Mouse (Mus musculus) hindbrain, embryonic 10.5 days (tissue): ENCODE results near the gene Dpp7. TPM values are rescaled to one million over a fixed set of nuclear protein-coding genes. Genes with fewer than 3 reads are reported as not detected.

Experiments used
- DNase-seq: peaks from one replicate; pipeline ENCODE4 v3.0.0-alpha.2; 2017; ENCODE audit warnings: low spot score
- H3K27ac ChIP-seq: fragments of 300-500 bp; sonication (generic); 2 replicates; pipeline ENCODE4 v1.5.1; 2016; ENCODE audit warnings: mild to moderate bottlenecking, moderate library complexity
- H3K27me3 ChIP-seq: fragments of 300-500 bp; sonication (generic); 2 replicates; pipeline ENCODE4 v1.6.1; 2016; ENCODE audit warnings: mild to moderate bottlenecking; ENCODE audit not compliant: poor library complexity, insufficient read depth, severe bottlenecking
- H3K36me3 ChIP-seq: fragments of 300-500 bp; sonication (generic); 2 replicates; pipeline ENCODE4 v1.6.1; 2016; ENCODE audit warnings: mild to moderate bottlenecking, moderate library complexity
- H3K4me1 ChIP-seq: fragments of 300-500 bp; sonication (generic); replicated peaks from 2 replicates; pipeline ENCODE4 v1.6.1; 2016; ENCODE audit warnings: mild to moderate bottlenecking
- H3K4me3 ChIP-seq: fragments of 300-500 bp; sonication (generic); 2 replicates; pipeline ENCODE4 v1.5.1; 2016; ENCODE audit warnings: mild to moderate bottlenecking, moderate library complexity
- H3K9me3 ChIP-seq: fragments of 300-500 bp; sonication (generic); 2 replicates; pipeline ENCODE4 v1.6.1; 2016; ENCODE audit warnings: mild to moderate bottlenecking, moderate library complexity
- WGBS: fragments of 180-500 bp; shearing (Covaris S2); methylation state at CpG from one replicate; pipeline ENCODE4 v1.1.7; 2016; 5-methylcytosine and 5-hydroxymethylcytosine counted together
- polyA plus RNA-seq: library from polyadenylated mRNA; unstranded; fragments of >200 nt; fragmentation: Nextera tagmentation; extraction: Ambion mirVana; gene quantifications from 2 replicates; pipeline ENCODE4 v1.2.1, GENCODE M21; 2016

Dpp7 gene
- polyA plus RNA-seq, 1 experiment from 2014 or later: 21.1 TPM

DNA sequence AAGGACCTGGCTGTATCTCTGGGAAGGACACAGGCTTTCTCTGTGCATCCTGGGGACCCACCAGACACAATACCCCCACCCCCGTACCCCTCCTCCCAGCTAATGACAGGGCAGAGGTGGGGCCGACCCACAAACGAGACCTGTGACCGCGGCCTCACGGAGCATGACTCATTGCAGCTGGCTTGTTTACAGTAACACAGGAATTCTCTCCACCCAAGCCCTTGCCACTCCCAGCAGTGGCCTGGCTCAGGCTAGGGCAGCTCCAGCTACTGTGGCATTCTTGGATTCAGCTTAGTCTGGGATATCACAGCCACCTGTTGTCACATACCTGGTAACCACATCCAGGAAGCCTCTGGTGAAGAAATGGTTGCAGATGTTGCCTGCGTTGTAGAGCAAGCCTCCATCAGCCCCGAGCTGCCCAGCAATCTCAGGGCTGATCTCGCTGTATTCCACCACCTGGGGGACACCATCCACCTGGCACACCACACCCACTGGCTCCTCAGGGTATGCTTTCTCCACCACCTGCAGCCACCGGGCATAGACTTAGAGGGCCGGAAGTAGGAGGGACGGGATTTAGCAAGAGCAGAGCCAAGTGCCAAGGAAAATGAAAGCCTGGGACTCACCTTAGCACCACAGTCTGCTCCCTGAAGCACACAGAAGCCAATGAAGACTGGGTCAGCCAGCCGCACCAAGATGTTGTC is 7.5 kb upstream of the Dpp7 start:
- H3K36me3 ChIP-seq: no peaks in the 10 kb centered on the region
- no peak for DNase-seq
- H3K9me3 ChIP-seq: no peaks in the 10 kb centered on the region
- H3K27me3 ChIP-seq: peaks cover 46% of the 10 kb centered on the region
- WGBS: 67% methylated on average over 13 of the region's 13 CpGs
- no peak overlapping the region for H3K4me3 ChIP-seq
- H3K27ac ChIP-seq: no peak overlapping the region
- peaks cover 12% of the 10 kb centered on the region for H3K4me1 ChIP-seq

DNA sequence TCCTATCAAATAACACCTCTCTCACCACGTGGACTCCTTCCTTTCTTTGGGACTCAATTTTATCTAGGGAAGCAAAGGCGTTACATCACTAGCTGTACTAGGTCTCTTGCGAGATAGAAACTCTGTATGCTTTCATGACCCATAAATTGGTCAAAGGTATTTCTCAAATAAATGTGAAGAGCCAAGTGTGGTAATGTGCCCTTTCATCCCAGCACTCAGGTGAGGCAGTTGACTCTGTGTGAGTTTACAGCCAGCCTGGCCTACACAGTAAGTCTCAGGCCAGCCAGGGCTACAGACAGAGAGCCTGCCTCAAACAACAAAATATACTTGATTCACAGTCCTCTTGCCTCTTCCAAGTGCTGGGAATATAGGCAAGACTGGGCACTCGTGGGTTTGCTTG is 3.7 kb upstream of the Dpp7 start:
- no peak for DNase-seq
- H3K27me3 ChIP-seq: peaks cover 26% of the 10 kb centered on the region
- H3K9me3 ChIP-seq: no peaks in the 10 kb centered on the region
- H3K4me3 ChIP-seq: no peak overlapping the region
- H3K4me1 ChIP-seq: peaks cover 24% of the 10 kb centered on the region
- H3K36me3 ChIP-seq: 0 out of 2 replicates have a peak, but pooled peaks cover 3% of the 10 kb centered on the region
- no peak overlapping the region for H3K27ac ChIP-seq
- WGBS: 82% methylated on average over 4 of the region's 4 CpGs

DNA sequence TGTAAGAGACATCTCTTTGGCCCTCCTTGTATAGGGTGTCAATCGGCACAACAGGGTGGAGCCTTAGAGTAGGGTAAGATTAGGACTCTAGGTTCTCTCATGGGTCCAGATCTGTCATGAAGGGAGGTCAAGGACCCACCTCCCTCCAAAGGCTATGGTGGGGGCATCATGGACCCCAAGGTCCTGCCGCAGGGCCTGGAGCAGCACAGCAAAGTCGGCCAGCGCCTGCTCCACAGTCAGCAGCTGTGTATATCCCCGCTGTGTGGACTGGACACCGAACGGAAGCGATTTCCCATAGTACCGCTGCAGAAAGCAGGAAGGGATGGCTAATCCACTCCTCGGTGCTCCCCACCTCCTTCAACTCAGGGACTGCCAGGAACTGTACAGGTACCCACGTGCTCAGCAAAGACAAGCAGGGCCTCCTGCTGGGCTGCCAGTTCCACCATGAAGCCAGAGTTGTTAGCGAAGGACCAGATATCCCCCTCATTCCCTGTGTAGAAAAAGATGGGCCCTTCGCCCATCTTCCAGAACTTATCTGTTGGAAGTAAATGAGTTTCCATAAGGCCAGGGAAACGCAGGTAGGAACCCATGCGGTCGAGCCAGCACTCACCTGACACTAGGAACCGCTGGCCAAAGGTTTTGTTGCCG is 616 bp downstream of the Dpp7 start:
- no peak for DNase-seq
- 41% methylated on average over 18 of the region's 18 CpGs for WGBS
- H3K27me3 ChIP-seq: no peaks in the 10 kb centered on the region
- peak overlapping the region; percentile 63 for H3K4me3 ChIP-seq
- H3K36me3 ChIP-seq: peaks cover 42% of the 10 kb centered on the region
- peak overlapping the region; percentile 86 for H3K27ac ChIP-seq
- H3K4me1 ChIP-seq: peaks cover 23% of the 10 kb centered on the region
- no peaks in the 10 kb centered on the region for H3K9me3 ChIP-seq

DNA sequence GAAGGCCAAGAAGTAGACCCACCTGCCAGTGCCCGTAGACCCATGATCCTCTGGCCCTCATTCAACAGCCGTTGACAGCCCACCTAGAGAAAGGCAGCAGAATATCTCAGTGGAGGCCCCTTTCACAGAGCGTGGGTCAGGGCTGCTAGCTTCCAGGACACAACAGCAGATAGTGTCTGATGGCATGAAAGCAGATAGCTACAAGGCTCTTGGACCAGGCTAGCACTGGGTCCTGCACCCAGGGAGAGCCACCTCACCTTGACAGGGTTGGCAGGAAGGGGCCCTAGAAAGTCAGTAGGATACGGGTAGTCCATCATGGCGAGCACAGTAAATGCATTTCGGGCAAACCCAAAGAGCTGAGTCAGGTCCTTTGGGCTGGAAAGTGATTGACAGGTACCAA is 1.9 kb downstream of the Dpp7 start:
- Histone ChIP-seq H3K27ac (no peak overlapping the region), H3K4me3 (no peak overlapping the region), H3K9me3 (no peaks in the 10 kb centered on the region), H3K4me1 (peaks cover 23% of the 10 kb centered on the region), H3K36me3 (peaks cover 56% of the 10 kb centered on the region), H3K27me3 (no peaks in the 10 kb centered on the region)
- WGBS: 88% methylated on average over 6 of the region's 6 CpGs
- no peak for DNase-seq

DNA sequence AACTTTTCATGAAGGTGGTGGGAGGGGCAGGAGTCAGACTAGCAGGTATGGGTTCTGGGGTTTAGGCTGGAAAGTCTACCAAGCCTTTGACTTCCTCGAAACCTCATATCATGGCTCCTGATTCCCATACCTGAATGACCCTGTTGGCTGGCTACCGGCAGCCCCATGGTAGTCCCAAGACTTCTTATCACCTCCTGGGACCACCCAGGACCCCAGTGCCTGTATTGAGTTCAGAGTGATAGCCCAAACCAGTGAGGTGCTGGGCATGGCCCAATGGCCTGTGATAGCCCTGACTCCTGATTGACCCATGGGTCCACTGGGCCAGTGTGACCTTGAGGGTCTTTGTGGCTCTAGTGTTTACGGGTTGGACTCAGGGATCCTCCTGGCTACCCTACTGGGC is 5.5 kb downstream of the Dpp7 start:
- H3K9me3 ChIP-seq: no peaks in the 10 kb centered on the region
- H3K27me3 ChIP-seq: no peaks in the 10 kb centered on the region
- WGBS: 96% methylated on average over 3 of the region's 3 CpGs
- no peak overlapping the region for H3K27ac ChIP-seq
- peaks cover 91% of the 10 kb centered on the region for H3K36me3 ChIP-seq
- no peak overlapping the region for H3K4me3 ChIP-seq
- H3K4me1 ChIP-seq: peaks cover 10% of the 10 kb centered on the region
- DNase-seq: no peak

DNA sequence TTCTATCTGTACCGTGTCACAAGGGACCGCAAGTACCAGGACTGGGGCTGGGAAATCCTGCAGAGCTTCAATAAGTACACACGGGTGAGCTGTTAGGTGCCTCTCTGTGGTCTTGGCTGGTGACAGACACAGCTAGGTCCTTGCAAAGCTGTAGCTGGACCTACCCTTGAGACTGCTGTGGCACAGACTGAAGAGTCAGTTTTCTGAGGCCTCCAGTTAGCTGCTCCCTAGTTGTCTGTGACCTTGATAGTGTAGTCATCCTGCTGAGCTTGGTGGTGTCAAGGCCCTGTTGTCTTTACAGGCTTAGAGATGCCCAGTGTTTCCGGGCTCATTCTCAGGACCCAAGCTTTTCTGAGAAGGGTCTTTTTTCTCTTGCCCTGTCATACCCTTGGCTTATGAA is 6.7 kb downstream of the Dpp7 start:
- no peak for DNase-seq
- Histone ChIP-seq H3K4me1 (no peaks in the 10 kb centered on the region), H3K4me3 (no peak overlapping the region), H3K36me3 (peaks cover 99% of the 10 kb centered on the region), H3K27ac (no peak overlapping the region), H3K9me3 (no peaks in the 10 kb centered on the region), H3K27me3 (no peaks in the 10 kb centered on the region)
- WGBS: 94% methylated on average over 4 of the region's 4 CpGs

DNA sequence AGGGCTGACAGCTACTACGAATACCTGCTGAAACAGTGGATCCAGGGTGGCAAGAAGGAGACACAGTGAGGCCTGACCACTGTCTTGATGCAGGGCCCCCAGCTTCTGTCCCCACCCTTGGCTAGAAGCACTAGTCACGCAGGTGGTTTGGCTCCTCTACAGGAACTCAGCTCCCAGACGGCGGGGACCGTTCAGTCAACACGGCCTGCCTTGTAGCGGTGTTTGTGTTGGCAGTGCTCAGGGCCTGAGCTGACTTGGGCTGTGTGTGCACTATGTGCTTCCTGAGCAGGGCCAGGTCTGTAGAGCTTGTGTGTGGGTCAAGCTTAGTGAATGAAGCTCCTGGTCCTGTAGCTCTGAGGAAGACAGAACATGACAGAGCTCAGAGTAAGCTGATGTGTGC is 8.0 kb downstream of the Dpp7 start:
- Histone ChIP-seq H3K27ac (no peak overlapping the region), H3K9me3 (no peaks in the 10 kb centered on the region), H3K4me3 (no peak overlapping the region), H3K27me3 (no peaks in the 10 kb centered on the region), H3K4me1 (no peaks in the 10 kb centered on the region), H3K36me3 (peaks cover 100% of the 10 kb centered on the region)
- DNase-seq: no peak
- WGBS: 95% methylated on average over 7 of the region's 7 CpGs

DNA sequence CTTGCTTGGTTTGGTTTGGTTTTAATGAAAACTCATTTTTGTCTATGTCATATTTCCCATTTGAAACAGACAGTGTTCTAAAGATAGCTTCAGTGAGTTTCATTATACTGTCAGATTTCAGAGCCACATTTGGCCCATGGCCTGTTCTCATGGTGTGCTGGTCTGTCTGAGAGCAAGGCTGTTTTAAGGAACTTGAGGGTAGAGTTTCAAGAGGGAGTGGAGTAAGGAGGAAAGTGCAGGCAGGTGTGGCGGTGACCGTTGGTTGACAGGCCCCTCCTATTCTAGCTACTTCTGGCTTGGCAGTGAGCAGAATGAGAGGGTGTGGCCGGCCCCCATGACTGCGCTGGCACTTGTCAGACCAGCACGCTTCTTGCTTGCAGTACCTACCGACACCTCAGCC is 17.9 kb downstream of the Dpp7 start:
- 95% methylated on average over 6 of the region's 6 CpGs for WGBS

DNA sequence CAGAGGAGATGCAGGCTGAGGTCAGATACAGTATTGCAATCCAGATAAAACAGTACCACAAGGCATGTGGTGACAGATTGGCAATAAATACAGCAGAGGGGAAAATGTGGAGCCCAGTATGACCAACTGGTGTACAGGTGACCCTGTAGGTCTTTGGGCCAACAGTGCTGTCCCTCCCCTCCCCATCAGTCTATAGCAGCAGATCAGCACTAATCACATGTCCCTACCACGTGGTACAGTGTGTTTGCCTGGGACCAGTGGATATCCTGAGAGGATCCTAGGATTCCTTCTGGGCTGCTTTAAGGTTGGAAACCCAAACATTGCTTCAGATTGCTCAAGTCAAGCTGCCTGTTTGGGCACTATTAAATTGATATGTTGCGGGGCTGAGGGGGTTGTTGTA is 22.6 kb downstream of the Dpp7 start:
- no peak for DNase-seq

More for the DNA sequence above, 17.9 kb downstream of the Dpp7 start:
- no peak overlapping the region for H3K27ac ChIP-seq
- H3K4me3 ChIP-seq: no peak overlapping the region
- no peak for DNase-seq
- H3K9me3 ChIP-seq: no peaks in the 10 kb centered on the region
- peaks cover 17% of the 10 kb centered on the region for H3K4me1 ChIP-seq
- peaks cover 93% of the 10 kb centered on the region for H3K36me3 ChIP-seq
- no peaks in the 10 kb centered on the region for H3K27me3 ChIP-seq

DNA sequence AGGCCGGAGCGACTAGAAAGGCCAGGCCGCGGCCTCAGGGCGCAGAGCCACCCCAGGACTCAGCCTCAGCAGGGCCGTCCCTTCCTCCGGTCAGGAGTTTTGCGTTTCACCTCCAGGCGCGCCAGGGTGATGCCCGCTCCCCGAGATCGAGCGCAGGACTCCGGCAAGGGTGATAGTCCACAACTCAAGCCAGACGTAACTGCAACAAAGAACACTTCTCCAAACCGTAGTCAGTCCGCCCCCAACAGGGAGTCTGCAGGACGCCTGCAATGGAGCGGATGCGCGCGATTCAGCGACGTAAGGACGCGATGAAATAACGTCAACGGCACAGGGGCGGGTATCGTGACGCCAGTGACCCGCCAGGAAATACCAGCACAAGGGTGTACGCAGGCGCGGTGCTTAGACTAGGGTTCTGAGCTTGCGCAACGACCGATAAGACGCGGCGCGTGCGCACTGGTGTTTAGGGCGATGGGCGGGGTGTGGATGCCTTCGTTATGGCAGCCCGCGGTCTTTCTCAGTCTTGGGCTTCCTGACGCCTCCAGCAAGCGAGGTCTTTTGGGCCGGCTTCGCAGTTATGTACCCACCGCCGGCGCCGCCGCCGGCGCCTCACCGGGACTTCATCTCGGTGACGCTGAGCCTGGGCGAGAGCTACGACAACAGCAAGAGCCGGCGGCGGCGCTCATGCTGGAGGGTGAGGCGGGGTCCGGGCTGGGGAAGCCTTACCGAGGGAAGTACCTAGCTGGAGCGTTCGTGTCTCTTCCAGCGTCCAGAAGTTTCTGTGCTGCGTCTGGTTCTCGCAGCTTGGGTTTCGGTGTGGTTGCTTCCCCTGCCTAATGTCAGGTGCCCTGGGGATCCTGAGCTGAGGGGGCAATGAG is 23.6 kb downstream of the Dpp7 start, which contains the start of gene Man1b1:
TSS of gene Man1b1 (plus strand) at position 53 of the 875 bp plus-strand sequence.
- peak within 1 kb of the TSS; percentile 95 for H3K27ac ChIP-seq
- H3K27me3 ChIP-seq: no peaks in the 10 kb centered on the region
- no peaks in the 10 kb centered on the region for H3K9me3 ChIP-seq
- under 1% methylated on average over 78 of the region's 78 CpGs for WGBS
- H3K4me3 ChIP-seq: peak within 1 kb of the TSS; percentile 85
- H3K36me3 ChIP-seq: peaks cover 41% of the 10 kb centered on the region
- DNase-seq: peak; percentile 99
- H3K4me1 ChIP-seq: peaks cover 29% of the 10 kb centered on the region

More for the DNA sequence above, 22.6 kb downstream of the Dpp7 start:
- H3K4me1 ChIP-seq: peaks cover 29% of the 10 kb centered on the region
- H3K27me3 ChIP-seq: no peaks in the 10 kb centered on the region
- peak overlapping the region; percentile 85 for H3K4me3 ChIP-seq
- H3K9me3 ChIP-seq: no peaks in the 10 kb centered on the region
- H3K36me3 ChIP-seq: peaks cover 51% of the 10 kb centered on the region
- 74% methylated on average over 2 of the region's 2 CpGs for WGBS
- no peak overlapping the region for H3K27ac ChIP-seq

DNA sequence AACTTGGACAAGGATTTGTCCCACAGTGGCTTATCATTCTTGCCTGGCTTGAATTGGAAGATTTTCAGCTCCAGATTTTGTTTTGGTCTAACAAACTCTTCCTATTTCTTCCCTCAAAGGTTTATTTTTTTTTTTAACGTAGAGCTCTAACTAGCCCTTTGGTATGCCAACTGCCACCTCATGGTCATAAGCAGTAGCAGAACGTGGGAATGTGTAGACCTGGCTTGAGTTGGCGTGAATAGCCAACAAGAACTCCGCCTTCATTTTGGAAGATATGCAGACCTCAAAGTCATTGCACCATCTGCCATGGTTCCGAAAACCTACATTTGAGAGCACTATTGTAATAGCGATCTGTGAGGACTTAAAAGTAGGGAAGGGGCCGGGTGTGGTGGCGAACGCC is 24.7 kb downstream of the Dpp7 start:
- Histone ChIP-seq H3K4me3 (peak overlapping the region; percentile 85), H3K36me3 (peaks cover 30% of the 10 kb centered on the region), H3K4me1 (peaks cover 29% of the 10 kb centered on the region), H3K27ac (peak overlapping the region; percentile 95; the same call in 1 of the 2 replicates), H3K9me3 (no peaks in the 10 kb centered on the region), H3K27me3 (no peaks in the 10 kb centered on the region)
- 64% methylated on average over 9 of the region's 9 CpGs for WGBS
- no peak for DNase-seq

DNA sequence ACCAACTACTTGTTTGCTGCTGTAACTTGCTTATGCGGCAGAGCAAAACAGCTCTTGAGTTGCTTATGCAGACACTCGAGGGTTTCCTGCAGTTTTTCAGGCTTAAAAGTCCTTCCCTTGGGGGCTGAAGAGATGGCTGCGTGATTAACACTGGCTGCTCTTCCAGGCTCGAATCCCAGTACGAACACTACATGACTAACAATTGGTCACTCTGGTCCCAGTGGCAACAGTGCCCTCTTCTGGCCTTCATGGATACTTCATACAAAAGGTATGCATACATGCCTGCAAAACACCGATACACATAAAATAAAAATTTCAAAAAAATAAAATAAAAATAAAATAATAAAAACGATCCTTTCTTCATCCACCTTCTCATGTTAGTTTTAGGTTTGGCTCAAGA is 27.7 kb downstream of the Dpp7 start:
- H3K9me3 ChIP-seq: no peaks in the 10 kb centered on the region
- H3K27me3 ChIP-seq: no peaks in the 10 kb centered on the region
- H3K4me1 ChIP-seq: peaks cover 14% of the 10 kb centered on the region
- 40% methylated on average over 7 of the region's 7 CpGs for WGBS
- H3K36me3 ChIP-seq: no peaks in the 10 kb centered on the region
- H3K27ac ChIP-seq: no peak overlapping the region
- DNase-seq: peak; percentile 20
- no peak overlapping the region for H3K4me3 ChIP-seq

DNA sequence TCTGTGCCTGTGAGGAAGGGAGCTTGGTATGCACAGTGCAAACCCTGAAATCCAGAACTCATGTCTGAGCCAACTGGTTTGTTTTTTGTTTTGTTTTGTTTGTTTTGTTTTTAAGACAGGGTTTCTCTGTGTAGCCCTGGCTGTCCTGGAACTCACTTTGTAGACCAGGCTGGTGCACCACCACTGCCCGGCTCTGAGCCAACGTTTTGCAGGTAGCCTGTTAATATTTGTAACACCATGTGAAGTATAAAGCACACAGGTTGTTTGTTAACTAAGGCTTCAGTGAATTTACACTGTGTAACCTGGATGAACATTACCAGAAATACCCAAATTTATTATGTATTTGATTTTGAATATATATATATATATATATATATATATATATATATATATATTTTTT is 30.1 kb downstream of the Dpp7 start:
- 80% methylated on average over 2 of the region's 2 CpGs for WGBS
- Histone ChIP-seq H3K4me3 (no peak overlapping the region), H3K27me3 (peaks cover 9% of the 10 kb centered on the region), H3K36me3 (no peaks in the 10 kb centered on the region), H3K4me1 (peaks cover under 1% of the 10 kb centered on the region), H3K27ac (no peak overlapping the region), H3K9me3 (no peaks in the 10 kb centered on the region)
- no peak for DNase-seq
